Mouse (Mus musculus): ENCODE results near the gene Fam20b. TPM values are rescaled to one million over a fixed set of nuclear protein-coding genes. Genes with fewer than 3 reads are reported as not detected.
A peak's percentile ranks its signal among the peaks of the same experiment; 100 is the strongest.

The Fam20b gene
- polyA plus RNA-seq (2016; fragmentation: Nextera tagmentation; extraction: Ambion mirVana): 15.5 and 17.1 TPM in 2 replicates

GRCm38 (mm10) chr1:156718950-156719805 is at the start of gene Fam20b:
TSS of gene Fam20b (minus strand) at chr1:156719086.
- Histone ChIP-seq H3K27me3 (replicated peaks) (peaks cover 12% of the 10 kb centered on the region; the same call in 1 of the 2 replicates), H3K9ac (peak within 1 kb of the TSS; percentile 95), H3K4me3 (peak within 1 kb of the TSS; percentile 97), H3K36me3 (peaks cover 14% of the 10 kb centered on the region), H3K4me1 (peaks cover 56% of the 10 kb centered on the region), H3K27ac (peak within 1 kb of the TSS; percentile 91), H3K4me2 (peak within 1 kb of the TSS; percentile 83), H3K9me3 (replicated peaks) (no peaks in the 10 kb centered on the region)
- ATAC-seq: peak; percentile 96
- 3% methylated on average over 37 of the region's 47 CpGs for WGBS (ENCODE audit: insufficient replicate concordance)

GRCm38 (mm10) chr1:156765311-156765710 is 46.4 kb upstream of the Fam20b start:
- no peak for ATAC-seq
- Histone ChIP-seq H3K9ac (no peak overlapping the region), H3K4me1 (no peaks in the 10 kb centered on the region), H3K27ac (no peak overlapping the region), H3K4me3 (no peak overlapping the region), H3K4me2 (no peak overlapping the region), H3K36me3 (no peaks in the 10 kb centered on the region), H3K9me3 (replicated peaks) (peaks cover 22% of the 10 kb centered on the region), H3K27me3 (replicated peaks) (no peaks in the 10 kb centered on the region; the same call in 1 of the 2 replicates)
- 74% methylated on average over 3 of the region's 3 CpGs for WGBS (ENCODE audit: insufficient replicate concordance)

- Histone ChIP-seq H3K4me3 (no peak overlapping the region), H3K9ac (no peak overlapping the region), H3K4me1 (no peaks in the 10 kb centered on the region), H3K27me3 (replicated peaks) (no peaks in the 10 kb centered on the region; the same call in 1 of the 2 replicates), H3K4me2 (no peak overlapping the region), H3K36me3 (no peaks in the 10 kb centered on the region), H3K9me3 (replicated peaks) (peaks cover 22% of the 10 kb centered on the region), H3K27ac (no peak overlapping the region)
- 57% methylated on average over 6 of the region's 6 CpGs for WGBS (ENCODE audit: insufficient replicate concordance)
- ATAC-seq: no peak
Measured at GRCm38 (mm10) chr1:156764584-156764983, 45.7 kb upstream of the Fam20b start.

GRCm38 (mm10) chr1:156763280-156763679 is 44.4 kb upstream of the Fam20b start:
- Histone ChIP-seq H3K27me3 (replicated peaks) (no peaks in the 10 kb centered on the region; the same call in 1 of the 2 replicates), H3K4me1 (no peaks in the 10 kb centered on the region), H3K4me3 (no peak overlapping the region), H3K27ac (no peak overlapping the region), H3K4me2 (no peak overlapping the region), H3K36me3 (no peaks in the 10 kb centered on the region), H3K9me3 (replicated peaks) (peaks cover 22% of the 10 kb centered on the region), H3K9ac (no peak overlapping the region)
- WGBS (ENCODE audit: insufficient replicate concordance): 80% methylated on average over 6 of the region's 6 CpGs
- no peak for ATAC-seq

GRCm38 (mm10) chr1:156761430-156761801 is 42.5 kb upstream of the Fam20b start:
- no peak for ATAC-seq
- H3K9me3 ChIP-seq (replicated peaks): peaks cover 10% of the 10 kb centered on the region
- H3K4me3 ChIP-seq: no peak overlapping the region
- 75% methylated on average over 10 of the region's 10 CpGs for WGBS (ENCODE audit: insufficient replicate concordance)
- no peak overlapping the region for H3K4me2 ChIP-seq
- no peaks in the 10 kb centered on the region for H3K36me3 ChIP-seq
- no peaks in the 10 kb centered on the region for H3K4me1 ChIP-seq
- no peak overlapping the region for H3K27ac ChIP-seq
- no peak overlapping the region for H3K9ac ChIP-seq
- no peaks in the 10 kb centered on the region; the same call in 1 of the 2 replicates for H3K27me3 ChIP-seq (replicated peaks)

GRCm38 (mm10) chr1:156760549-156761429 is 41.9 kb upstream of the Fam20b start:
- ATAC-seq: no peak
- Histone ChIP-seq H3K36me3 (no peaks in the 10 kb centered on the region), H3K4me2 (no peak overlapping the region), H3K27me3 (replicated peaks) (no peaks in the 10 kb centered on the region; the same call in 1 of the 2 replicates), H3K4me1 (no peaks in the 10 kb centered on the region), H3K4me3 (no peak overlapping the region), H3K27ac (no peak overlapping the region), H3K9me3 (replicated peaks) (peaks cover 4% of the 10 kb centered on the region; the same call in 1 of the 2 replicates), H3K9ac (no peak overlapping the region)
- WGBS (ENCODE audit: insufficient replicate concordance): 71% methylated on average over 13 of the region's 13 CpGs

GRCm38 (mm10) chr1:156758326-156758725 is 39.4 kb upstream of the Fam20b start:
- 82% methylated on average over 4 of the region's 4 CpGs for WGBS (ENCODE audit: insufficient replicate concordance)
- peaks cover 7% of the 10 kb centered on the region; the same call in 1 of the 2 replicates for H3K4me1 ChIP-seq
- no peaks in the 10 kb centered on the region for H3K9me3 ChIP-seq (replicated peaks)
- ATAC-seq: no peak
- H3K27me3 ChIP-seq (replicated peaks): peaks cover 4% of the 10 kb centered on the region
- H3K9ac ChIP-seq: no peak overlapping the region
- no peaks in the 10 kb centered on the region for H3K36me3 ChIP-seq
- no peak overlapping the region for H3K4me2 ChIP-seq
- H3K27ac ChIP-seq: no peak overlapping the region
- no peak overlapping the region for H3K4me3 ChIP-seq

GRCm38 (mm10) chr1:156754608-156755413 is 35.9 kb upstream of the Fam20b start:
- H3K4me1 ChIP-seq: peaks cover 40% of the 10 kb centered on the region
- H3K4me2 ChIP-seq: no peak overlapping the region
- no peak overlapping the region for H3K27ac ChIP-seq
- no peaks in the 10 kb centered on the region for H3K36me3 ChIP-seq
- no peaks in the 10 kb centered on the region for H3K9me3 ChIP-seq (replicated peaks)
- H3K27me3 ChIP-seq (replicated peaks): peaks cover 4% of the 10 kb centered on the region; the same call in 1 of the 2 replicates
- H3K9ac ChIP-seq: no peak overlapping the region
- WGBS (ENCODE audit: insufficient replicate concordance): 57% methylated on average over 15 of the region's 15 CpGs
- H3K4me3 ChIP-seq: no peak overlapping the region
- ATAC-seq: no peak

GRCm38 (mm10) chr1:156752990-156753389 is 34.1 kb upstream of the Fam20b start:
- peak overlapping the region; percentile 55 for H3K4me2 ChIP-seq
- H3K27ac ChIP-seq: no peak overlapping the region
- WGBS (ENCODE audit: insufficient replicate concordance): 39% methylated on average over 7 of the region's 7 CpGs
- H3K36me3 ChIP-seq: no peaks in the 10 kb centered on the region
- H3K9me3 ChIP-seq (replicated peaks): no peaks in the 10 kb centered on the region
- H3K4me1 ChIP-seq: peaks cover 58% of the 10 kb centered on the region
- no peak overlapping the region for H3K9ac ChIP-seq
- H3K4me3 ChIP-seq: no peak overlapping the region
- ATAC-seq: no peak
- peaks cover 4% of the 10 kb centered on the region; the same call in 1 of the 2 replicates for H3K27me3 ChIP-seq (replicated peaks)

GRCm38 (mm10) chr1:156752020-156752724 is 33.3 kb upstream of the Fam20b start:
- Histone ChIP-seq H3K9ac (peak overlapping the region; percentile 45; the same call in 1 of the 2 replicates), H3K27ac (peak overlapping the region; percentile 48), H3K4me1 (peaks cover 67% of the 10 kb centered on the region), H3K27me3 (replicated peaks) (peaks cover 4% of the 10 kb centered on the region; the same call in 1 of the 2 replicates), H3K4me3 (peak overlapping the region; percentile 16), H3K9me3 (replicated peaks) (no peaks in the 10 kb centered on the region), H3K36me3 (no peaks in the 10 kb centered on the region), H3K4me2 (peak overlapping the region; percentile 55)
- ATAC-seq: peak; percentile 66
- 21% methylated on average over 21 of the region's 21 CpGs for WGBS (ENCODE audit: insufficient replicate concordance)
